Mouse (Mus musculus) adrenal gland, postnatal 25 days (tissue): Measurements from ENCODE around the gene Pip5kl1. TPM values are rescaled to one million over a fixed set of nuclear protein-coding genes. Genes with fewer than 3 reads are reported as not detected.
A peak's percentile ranks its signal among the peaks of the same experiment; 100 is the strongest.

Source experiments
- DNase-seq: peaks from one replicate; pipeline ENCODE4 v3.0.0; 2021; ENCODE audit warnings: mixed read lengths
- long read RNA-seq: library from polyadenylated mRNA; stranded (forward); transcript quantifications from one replicate; pipeline ENCODE4 v2.0.0, GENCODE M21; 2021
- total RNA-seq: library from RNA; stranded (reverse); gene quantifications from 2 replicates; pipeline ENCODE4 v1.2.3, GENCODE M21; 2021

Gene Pip5kl1
- not detected in 2 replicates for total RNA-seq
- long read RNA-seq = 0 reads

DNA sequence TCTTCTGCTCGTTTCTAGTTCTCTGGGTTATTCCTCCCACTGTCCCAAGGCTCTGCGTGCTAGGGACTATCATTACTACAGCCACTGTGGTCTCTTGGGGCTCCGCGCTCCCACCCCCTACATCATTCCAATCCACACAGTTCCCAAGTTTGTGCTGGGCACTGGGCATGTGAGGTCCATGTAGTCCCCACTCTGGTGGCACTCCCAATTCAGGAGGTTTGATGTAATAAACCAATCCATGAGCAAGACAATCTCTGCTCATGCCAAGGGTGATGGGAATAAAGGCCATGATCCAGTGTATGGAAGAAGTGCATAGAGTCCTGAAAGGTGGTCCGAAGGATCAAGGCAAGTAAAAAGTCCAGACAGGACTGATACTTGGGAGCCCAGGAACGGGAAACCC lies at the start of gene Pip5kl1:
Gene Pip5kl1 (plus strand): TSS at position 301 of the 400 bp plus-strand sequence.
- DNase-seq = no peak

- peak; percentile 50 for DNase-seq
Measured at GRCm38 (mm10) chr2:32525816-32526215, 48.8 kb upstream of the Pip5kl1 start.

GRCm38 (mm10) chr2:32527468-32527966 lies 47.1 kb upstream of the Pip5kl1 start:
- peak; percentile 65 for DNase-seq

DNA sequence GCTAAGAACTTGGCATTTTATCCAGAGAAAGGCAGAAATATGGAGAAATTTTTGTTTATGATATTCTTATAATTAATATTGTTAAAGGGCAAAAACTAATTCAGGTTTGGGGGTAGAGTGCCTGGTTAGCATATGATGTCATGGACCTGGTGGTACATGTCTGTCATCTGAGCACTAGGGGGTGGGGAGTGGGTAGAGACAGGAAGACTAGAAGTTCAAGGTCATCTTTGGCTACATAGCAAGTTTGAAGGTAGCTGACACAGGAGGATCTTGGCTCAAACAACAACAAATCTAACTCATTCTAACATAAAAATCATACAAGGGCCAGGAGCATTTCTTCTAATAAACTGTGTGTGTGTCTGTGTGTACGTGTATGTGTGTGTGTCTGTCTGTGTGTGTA lies 46.3 kb upstream of the Pip5kl1 start:
- DNase-seq = no peak

GRCm38 (mm10) chr2:32530479-32530878 lies 44.1 kb upstream of the Pip5kl1 start:
- DNase-seq = no peak

GRCm38 (mm10) chr2:32533163-32533562 lies 41.4 kb upstream of the Pip5kl1 start:
- no peak for DNase-seq

- DNase-seq = peak; percentile 51
Measured at GRCm38 (mm10) chr2:32534061-32534732, 40.4 kb upstream of the Pip5kl1 start.

DNA sequence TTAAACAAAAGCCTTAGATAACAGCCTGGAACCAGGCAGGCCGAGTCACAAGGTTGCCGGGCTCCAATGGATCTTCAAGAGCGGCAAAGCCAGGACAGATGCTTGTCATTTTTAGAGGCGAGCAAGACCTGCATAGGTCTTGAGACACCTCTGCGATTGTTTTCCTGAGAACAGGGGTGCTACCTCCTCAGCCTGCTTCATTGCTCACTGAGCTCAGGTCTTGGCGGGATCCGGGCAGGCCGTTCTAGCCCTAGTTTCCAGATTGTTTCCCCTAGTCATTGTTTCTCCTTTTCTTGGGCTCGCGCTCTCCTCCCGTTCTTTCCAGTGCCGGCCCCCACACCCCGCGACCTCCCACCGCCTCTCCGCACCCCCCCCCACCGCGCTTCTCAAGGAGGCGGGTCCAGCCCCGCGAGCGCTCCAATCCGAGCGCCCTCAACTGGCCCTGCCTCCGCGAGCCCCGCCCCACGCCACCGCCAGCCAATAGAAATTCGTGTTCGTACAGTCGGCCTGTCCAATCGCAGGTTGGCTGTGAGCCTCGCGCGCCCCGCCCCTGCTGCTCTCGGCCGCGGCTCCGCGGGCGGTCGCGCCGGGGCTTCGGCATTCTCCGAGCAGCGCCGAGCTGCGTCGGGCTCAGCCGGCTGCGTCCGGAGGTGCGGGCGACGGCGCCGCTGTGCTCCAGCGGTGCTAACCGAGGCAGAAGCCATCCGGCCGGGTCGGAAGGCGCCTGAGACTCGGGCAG lies 39.7 kb upstream of the Pip5kl1 start, which contains the start of gene Fam102a:
Gene Fam102a (plus strand): TSS at position 600 of the 739 bp plus-strand sequence.
- DNase-seq = peak; percentile 99

DNA sequence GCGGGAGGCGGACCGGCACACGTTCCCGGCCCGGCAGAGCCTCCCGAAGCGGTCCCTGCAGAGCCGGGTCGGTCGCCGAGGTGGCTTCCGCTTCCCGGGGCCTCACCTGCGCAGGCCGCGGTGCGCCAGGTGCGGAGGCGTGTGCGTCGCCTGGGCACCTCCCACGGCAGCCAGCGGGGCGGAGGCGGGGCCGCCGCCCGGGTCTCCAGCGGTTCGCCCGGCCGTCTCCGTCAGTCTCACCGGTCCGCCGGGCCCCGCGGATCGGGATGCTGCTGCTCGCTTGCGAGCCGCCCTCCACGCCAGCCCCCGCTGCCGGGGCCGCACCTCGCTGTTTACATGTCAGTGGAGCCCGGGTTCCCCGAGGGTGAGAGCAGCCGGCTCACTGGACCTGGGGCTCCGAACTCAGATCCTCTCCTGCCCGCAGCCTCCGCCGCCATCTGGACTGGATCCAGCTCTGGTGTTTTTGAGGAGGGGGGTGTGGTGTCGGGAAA lies 39.1 kb upstream of the Pip5kl1 start:
- peak; percentile 61 for DNase-seq

- DNase-seq = peak; percentile 38
Measured at GRCm38 (mm10) chr2:32536086-32536633, 38.4 kb upstream of the Pip5kl1 start.

GRCm38 (mm10) chr2:32536634-32537359 lies 37.8 kb upstream of the Pip5kl1 start:
- peak; percentile 52 for DNase-seq

GRCm38 (mm10) chr2:32537360-32537905 lies 37.2 kb upstream of the Pip5kl1 start:
- DNase-seq = peak; percentile 24

DNA sequence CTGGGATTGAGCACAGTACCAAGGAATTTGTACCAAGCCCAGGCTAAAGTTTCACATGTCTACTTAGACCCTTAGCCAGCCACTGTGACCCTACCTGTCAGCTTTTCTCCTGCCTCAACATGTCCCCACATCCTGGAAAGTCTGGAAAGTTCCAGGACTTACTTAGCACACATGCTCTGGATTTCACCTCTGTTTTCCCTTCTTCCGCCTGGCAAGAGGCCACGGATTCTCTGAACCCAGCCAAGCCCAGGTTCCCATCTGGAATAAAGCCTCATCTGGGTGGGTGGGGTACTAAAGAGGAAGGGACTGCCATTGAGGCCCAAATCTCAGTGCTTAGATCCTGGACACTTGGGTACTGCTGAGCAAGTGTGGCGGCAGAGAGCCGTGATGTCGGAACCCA lies 36.7 kb upstream of the Pip5kl1 start:
- DNase-seq = no peak

- DNase-seq = no peak
Measured at GRCm38 (mm10) chr2:32538461-32538860, 36.1 kb upstream of the Pip5kl1 start.

DNA sequence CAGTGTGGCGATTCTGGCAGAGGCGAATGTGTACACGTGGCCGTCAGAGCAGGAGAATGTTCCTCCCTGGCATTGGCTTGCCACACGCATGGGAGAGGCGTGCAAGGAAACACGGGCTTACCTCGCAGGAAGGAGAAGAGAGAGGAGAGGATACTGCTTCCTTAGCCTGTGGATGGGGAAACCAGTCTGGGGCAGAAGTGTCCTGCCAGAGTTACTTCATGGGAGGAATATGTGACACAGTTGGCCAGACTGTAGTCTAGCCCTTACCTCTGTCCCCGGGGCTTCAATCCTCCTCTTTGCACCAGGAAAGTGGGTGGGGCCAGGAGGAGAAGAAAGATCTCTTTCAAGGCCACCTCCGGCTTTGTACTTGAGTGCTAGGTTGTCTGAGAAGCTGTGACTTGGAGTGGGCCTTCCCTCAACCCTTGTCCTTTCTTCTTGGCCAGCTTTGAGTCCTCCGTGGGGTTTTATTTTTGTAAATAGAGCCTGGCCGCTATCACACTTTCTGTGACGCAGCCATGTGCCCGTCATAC lies 35.1 kb upstream of the Pip5kl1 start:
- DNase-seq = no peak

GRCm38 (mm10) chr2:32541333-32541908 lies 33.2 kb upstream of the Pip5kl1 start:
- no peak for DNase-seq

DNA sequence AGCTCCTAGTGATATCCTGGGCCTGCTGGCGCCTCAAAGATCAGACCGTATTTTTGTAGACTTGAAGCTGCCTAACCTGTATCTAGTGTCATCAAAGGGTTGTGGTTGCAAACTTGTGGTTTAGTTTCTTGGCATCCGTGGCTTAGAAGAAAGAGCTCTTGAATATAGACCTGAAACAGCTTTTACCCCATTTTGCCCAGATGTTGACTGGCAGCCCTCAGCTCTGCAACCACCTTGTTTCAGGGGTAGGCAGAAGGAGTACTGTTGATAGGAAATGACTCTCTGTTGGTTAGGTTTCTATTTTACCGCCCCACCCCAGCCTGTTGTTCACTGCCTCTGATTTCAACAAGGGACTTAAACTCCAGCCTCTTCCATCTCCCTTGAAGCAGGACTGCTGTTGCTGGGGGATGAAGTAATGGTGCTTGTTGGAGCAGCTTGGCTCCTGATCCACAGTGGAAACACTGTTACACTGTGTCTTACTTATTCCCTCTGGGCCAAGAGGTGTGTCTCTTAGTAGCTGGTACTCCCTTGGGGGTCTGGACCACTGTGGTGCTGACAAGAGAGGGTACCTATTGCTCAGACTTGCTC lies 32.5 kb upstream of the Pip5kl1 start:
- DNase-seq = no peak

GRCm38 (mm10) chr2:32543031-32543449 lies 31.6 kb upstream of the Pip5kl1 start:
- DNase-seq = no peak

DNA sequence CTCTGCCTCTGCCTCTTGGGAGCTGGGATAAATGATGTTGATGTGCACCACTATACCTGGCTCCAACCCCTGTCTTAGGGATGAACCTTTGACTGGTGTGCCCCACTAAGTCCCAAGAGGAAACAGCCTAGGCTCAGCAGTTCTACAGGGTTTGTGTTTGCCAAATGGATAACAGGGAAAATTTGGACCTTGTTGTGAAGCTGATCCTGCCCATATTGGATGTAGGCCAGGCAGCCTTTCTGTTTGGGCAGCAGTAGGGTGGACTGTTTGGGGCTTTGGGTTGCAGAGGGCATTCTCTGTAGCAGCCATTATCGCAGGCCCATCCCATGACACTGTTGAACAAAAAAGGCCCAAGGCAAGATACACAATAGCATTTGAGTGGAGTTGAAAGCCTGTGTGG lies 27.6 kb upstream of the Pip5kl1 start:
- DNase-seq = no peak

GRCm38 (mm10) chr2:32547380-32547779 lies 27.2 kb upstream of the Pip5kl1 start:
- DNase-seq = no peak
